Mouse (Mus musculus) heart, embryonic 14.5 days (tissue): ENCODE results near the gene Etl4. TPM values are rescaled to one million over a fixed set of nuclear protein-coding genes. Genes with fewer than 3 reads are reported as not detected.

Experiments
- ATAC-seq: fragments of 200-750 bp; cut with Nextera tagmentation; 2 replicates; pipeline ENCODE4 v1.8.0; 2017; ENCODE audit warnings: low read depth, moderate TSS enrichment; ENCODE audit not compliant: insufficient number of reproducible peaks, insufficient read depth, low FRiP score
- H3K27ac ChIP-seq, 2 experiments: fragments of 200-500 bp in 1 of 2; fragments of 300-500 bp in 1 of 2; sonication (generic) in 1 of 2; replicated peaks in 1 of 2; 2 replicates each; pipeline ENCODE4 v1.5.1; 2012 to 2014; ENCODE audit warnings: low read depth in 2 of 2, low read length in 2 of 2, control low read depth in 1 of 2, mild to moderate bottlenecking in 1 of 2, mixed read lengths in 1 of 2; ENCODE audit not compliant: control insufficient read depth in 1 of 2, insufficient read depth in 1 of 2
- H3K27me3 ChIP-seq: fragments of 300-500 bp; sonication (generic); 2 replicates; pipeline ENCODE4 v1.6.1; 2014; ENCODE audit warnings: mild to moderate bottlenecking, low read length, control low read depth; ENCODE audit not compliant: control insufficient read depth, insufficient read depth
- H3K36me3 ChIP-seq: fragments of 300-500 bp; sonication (generic); 2 replicates; pipeline ENCODE4 v1.6.1; 2014; ENCODE audit warnings: mild to moderate bottlenecking, control low read depth, low read length, mixed read lengths; ENCODE audit not compliant: control insufficient read depth, insufficient read depth
- H3K4me1 ChIP-seq, 2 experiments: fragments of 200-500 bp in 1 of 2; fragments of 300-500 bp in 1 of 2; sonication (generic) in 1 of 2; 2 replicates each; pipeline ENCODE4 v1.6.1; 2012 to 2014; ENCODE audit warnings: low read length in 2 of 2, control low read depth in 1 of 2, mixed read lengths in 1 of 2; ENCODE audit not compliant: control insufficient read depth in 2 of 2, insufficient read depth in 2 of 2
- H3K4me2 ChIP-seq: fragments of 300-500 bp; sonication (generic); 2 replicates; pipeline ENCODE4 v1.6.1; 2014; ENCODE audit warnings: mild to moderate bottlenecking, low read length
- H3K4me3 ChIP-seq, 2 experiments: fragments of 200-500 bp in 1 of 2; fragments of 300-500 bp in 1 of 2; sonication (generic) in 1 of 2; 2 replicates each; pipeline ENCODE4 v1.5.1; 2012 to 2014; ENCODE audit warnings: low read length in 2 of 2, mild to moderate bottlenecking in 2 of 2, control low read depth in 1 of 2, low read depth in 1 of 2, moderate library complexity in 1 of 2; ENCODE audit not compliant: control insufficient read depth in 1 of 2, insufficient read depth in 1 of 2
- H3K9ac ChIP-seq: fragments of 300-500 bp; sonication (generic); 2 replicates; pipeline ENCODE4 v1.6.1; 2014; ENCODE audit warnings: mild to moderate bottlenecking, low read length
- H3K9me3 ChIP-seq: fragments of 300-500 bp; sonication (generic); 2 replicates; pipeline ENCODE4 v1.6.1; 2016; ENCODE audit warnings: low read length, control low read depth; ENCODE audit not compliant: control insufficient read depth
- WGBS: fragments of 180-500 bp; shearing (Covaris S2); extraction: QIAGEN DNeasy Blood & Tissue Kit; methylation state at CpG from one replicate; pipeline ENCODE4 v1.1.7; 2014; 5-methylcytosine and 5-hydroxymethylcytosine counted together
- polyA plus RNA-seq: library from polyadenylated mRNA; unstranded; fragments of >200 nt; fragmentation: Nextera tagmentation; extraction: Ambion mirVana; gene quantifications from 2 replicates; pipeline ENCODE4 v1.2.1, GENCODE M21; 2014

Etl4 gene
- polyA plus RNA-seq, 1 experiment from 2014 or later = 11.3 TPM

DNA sequence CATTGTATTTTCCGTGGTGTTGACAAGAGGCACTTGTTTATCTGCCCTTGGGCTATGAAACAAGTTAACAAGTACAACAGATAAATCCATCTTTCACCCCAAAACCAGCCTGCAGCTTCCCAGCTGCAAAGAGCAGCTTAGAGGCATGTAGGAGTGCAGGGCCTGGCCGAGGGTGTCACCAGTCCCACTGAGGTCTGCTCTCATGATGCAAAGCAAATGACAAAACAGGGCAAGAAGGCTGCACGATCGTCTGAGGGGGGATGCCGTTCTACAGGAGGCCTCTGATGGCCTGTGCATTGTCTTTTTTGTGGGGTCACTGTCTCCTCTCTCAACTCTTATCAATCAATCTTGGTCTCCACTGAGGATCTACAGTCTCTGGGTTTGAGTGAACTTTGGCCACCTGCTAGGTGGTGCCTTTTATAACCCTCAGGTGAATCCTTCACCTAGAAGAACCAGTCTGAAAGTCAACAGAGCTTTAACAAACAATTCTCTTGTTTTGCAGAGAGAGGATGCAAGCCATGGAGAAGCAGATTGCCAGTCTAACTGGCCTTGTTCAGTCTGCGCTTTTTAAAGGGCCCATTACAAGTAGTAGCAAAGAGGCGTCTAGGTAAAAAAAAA lies 849.6 kb downstream of the Etl4 start:
- 82% methylated on average over 7 of the region's 7 CpGs for WGBS
- H3K4me3 ChIP-seq = no peak overlapping the region
- no peaks in the 10 kb centered on the region for H3K27me3 ChIP-seq
- H3K4me2 ChIP-seq = no peak overlapping the region
- peaks cover 6 to 12% of the 10 kb centered on the region in 2 experiments for H3K4me1 ChIP-seq
- ATAC-seq = no peak
- no peak overlapping the region for H3K27ac ChIP-seq
- H3K9me3 ChIP-seq = no peaks in the 10 kb centered on the region
- H3K9ac ChIP-seq = no peak overlapping the region
- no peaks in the 10 kb centered on the region for H3K36me3 ChIP-seq

- 72% methylated on average over 5 of the region's 5 CpGs for WGBS
- no peak for ATAC-seq
These were observed 851.7 kb downstream of the Etl4 start for GRCm38 (mm10) chr2:20761320-20761719.

DNA sequence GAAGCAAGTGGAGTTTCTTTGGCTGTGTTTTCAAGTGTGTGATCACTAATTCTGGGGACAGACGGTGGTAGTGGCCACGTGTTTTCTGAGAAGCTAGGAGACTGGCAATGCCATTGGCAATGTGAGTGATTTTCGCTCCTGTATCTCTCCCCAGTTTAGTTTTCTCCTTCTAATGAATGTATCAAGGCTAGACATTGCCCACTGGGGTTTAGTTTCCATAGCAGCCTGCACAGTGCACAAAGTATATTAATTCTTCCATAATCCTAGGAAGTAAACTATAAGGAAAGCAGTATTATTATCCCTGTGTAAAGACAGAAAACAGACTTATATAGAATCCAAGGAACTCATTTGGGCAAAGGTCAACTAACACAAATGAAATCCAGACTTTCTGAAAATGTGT lies 852.2 kb downstream of the Etl4 start:
- 86% methylated on average over 3 of the region's 3 CpGs for WGBS
- no peaks in the 10 kb centered on the region for H3K27me3 ChIP-seq
- no peaks in the 10 kb centered on the region for H3K9me3 ChIP-seq
- no peak overlapping the region for H3K4me3 ChIP-seq
- H3K27ac ChIP-seq = no peak overlapping the region
- H3K4me1 ChIP-seq = peaks cover 4 to 12% of the 10 kb centered on the region in 2 experiments
- H3K36me3 ChIP-seq = no peaks in the 10 kb centered on the region
- no peak overlapping the region for H3K9ac ChIP-seq
- no peak overlapping the region for H3K4me2 ChIP-seq
- ATAC-seq = no peak

More at GRCm38 (mm10) chr2:20761320-20761719, 851.7 kb downstream of the Etl4 start:
- no peak overlapping the region for H3K4me2 ChIP-seq
- H3K9me3 ChIP-seq = no peaks in the 10 kb centered on the region
- H3K9ac ChIP-seq = no peak overlapping the region
- H3K4me1 ChIP-seq = peaks cover 4 to 12% of the 10 kb centered on the region in 2 experiments
- no peaks in the 10 kb centered on the region for H3K36me3 ChIP-seq
- no peak overlapping the region for H3K4me3 ChIP-seq
- no peaks in the 10 kb centered on the region for H3K27me3 ChIP-seq
- no peak overlapping the region for H3K27ac ChIP-seq

DNA sequence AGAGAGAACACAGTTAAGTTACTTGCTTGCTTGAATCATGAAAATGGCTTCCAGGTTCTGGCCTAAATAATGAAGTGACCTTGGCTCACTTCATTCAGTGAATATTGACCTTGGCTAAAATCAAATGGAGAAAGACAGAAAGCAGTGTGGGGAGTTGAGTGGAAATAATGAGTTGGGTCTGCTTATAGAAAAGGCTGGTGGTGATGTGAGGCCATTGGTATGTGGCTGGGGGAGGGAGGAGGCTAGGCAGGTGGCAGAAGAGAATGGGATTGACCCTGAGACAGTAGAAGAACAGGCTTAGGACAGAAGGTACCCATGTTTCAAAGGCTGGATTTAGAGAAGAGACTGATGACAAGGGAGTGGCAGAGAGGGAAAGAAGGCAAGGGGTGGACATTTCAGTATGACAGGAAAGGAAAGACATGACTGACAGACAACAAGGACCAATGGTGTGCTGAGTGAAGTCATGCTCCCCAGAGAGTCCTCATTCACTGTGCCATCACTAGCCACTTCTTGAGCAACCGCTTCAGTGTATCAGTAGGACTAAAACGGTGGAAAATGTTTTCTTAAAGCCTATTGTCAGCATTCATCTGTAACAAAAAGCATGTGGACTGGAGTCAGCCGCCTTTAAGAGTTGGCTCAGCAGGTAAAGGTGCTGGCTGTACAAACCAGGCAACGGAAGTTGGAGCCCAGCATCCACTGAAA lies 854.1 kb downstream of the Etl4 start:
- no peaks in the 10 kb centered on the region for H3K27me3 ChIP-seq
- no peak overlapping the region for H3K9ac ChIP-seq
- 63% methylated on average over 4 of the region's 4 CpGs for WGBS
- ATAC-seq = no peak
- H3K27ac ChIP-seq = 0 out of 4 replicates have a peak overlapping the region, but pooled peaks of 1 of the 2 experiments have one; percentile 26
- H3K4me2 ChIP-seq = no peak overlapping the region
- peaks cover 4 to 12% of the 10 kb centered on the region in 2 experiments for H3K4me1 ChIP-seq
- H3K36me3 ChIP-seq = no peaks in the 10 kb centered on the region
- H3K4me3 ChIP-seq = no peak overlapping the region
- no peaks in the 10 kb centered on the region for H3K9me3 ChIP-seq

GRCm38 (mm10) chr2:20764566-20765090 lies 855.0 kb downstream of the Etl4 start:
- Histone ChIP-seq H3K36me3 (no peaks in the 10 kb centered on the region), H3K4me2 (no peak overlapping the region), H3K27me3 (no peaks in the 10 kb centered on the region), H3K9ac (no peak overlapping the region), H3K27ac (no peak overlapping the region), H3K9me3 (no peaks in the 10 kb centered on the region), H3K4me3 (no peak overlapping the region), H3K4me1 (peaks cover 4 to 12% of the 10 kb centered on the region in 2 experiments)
- no peak for ATAC-seq

GRCm38 (mm10) chr2:20768681-20769080 lies 859.1 kb downstream of the Etl4 start:
- H3K9ac ChIP-seq = no peak overlapping the region
- no peaks in the 10 kb centered on the region for H3K27me3 ChIP-seq
- H3K36me3 ChIP-seq = 0 out of 2 replicates have a peak, but pooled peaks cover 3% of the 10 kb centered on the region
- H3K4me1 ChIP-seq = peaks cover 2% of the 10 kb centered on the region in 2 experiments; a peak in 2 of 4 replicates
- no peak overlapping the region for H3K4me2 ChIP-seq
- ATAC-seq = no peak
- H3K4me3 ChIP-seq = no peak overlapping the region
- H3K9me3 ChIP-seq = no peaks in the 10 kb centered on the region
- WGBS = 72% methylated on average over 5 of the region's 5 CpGs
- H3K27ac ChIP-seq = no peak overlapping the region

DNA sequence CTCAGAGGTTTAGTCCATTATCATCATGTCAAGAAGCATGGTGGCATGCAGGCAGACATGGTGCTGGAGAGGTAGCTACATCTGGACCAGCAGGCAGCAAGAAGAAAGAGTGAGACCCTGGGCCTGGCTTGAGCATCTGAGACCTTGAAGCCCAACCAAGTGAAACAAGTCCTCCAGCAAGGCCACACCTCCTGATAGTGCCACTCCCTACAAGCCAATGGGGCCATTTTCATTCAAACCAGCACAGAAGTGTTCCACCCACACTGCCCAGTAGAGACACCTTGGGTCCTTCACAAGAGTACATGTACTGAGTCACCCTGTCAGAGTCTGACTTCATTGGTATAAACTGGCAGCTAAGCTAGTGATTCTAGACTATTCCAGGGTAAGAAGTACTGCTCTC lies 860.6 kb downstream of the Etl4 start:
- Histone ChIP-seq H3K36me3 (0 out of 2 replicates have a peak, but pooled peaks cover 3% of the 10 kb centered on the region), H3K27ac (no peak overlapping the region), H3K9ac (no peak overlapping the region), H3K4me3 (no peak overlapping the region), H3K4me1 (no peaks in the 10 kb centered on the region), H3K27me3 (no peaks in the 10 kb centered on the region), H3K4me2 (no peak overlapping the region), H3K9me3 (no peaks in the 10 kb centered on the region)
- no peak for ATAC-seq
